Mouse (Mus musculus) c-Kit-negative CD71-positive TER-119-positive erythroid progenitor cells, embryonic 14.5 days (primary cell): Measurements from ENCODE around the gene Anapc4.

Experiments
- DNase-seq: peaks from one replicate; pipeline ENCODE4 v3.0.0-alpha.2; 2013; ENCODE audit warnings: low read depth, low spot score

Gene Anapc4

GRCm38 (mm10) chr5:52868918-52869703 is 35.3 kb downstream of the Anapc4 start:
- DNase-seq: no peak

GRCm38 (mm10) chr5:52871461-52871860 is 37.6 kb downstream of the Anapc4 start:
- DNase-seq: no peak

- DNase-seq: no peak
Measured at GRCm38 (mm10) chr5:52871986-52872385, 38.2 kb downstream of the Anapc4 start.

GRCm38 (mm10) chr5:52878847-52879246 is 45.0 kb downstream of the Anapc4 start:
- no peak for DNase-seq

GRCm38 (mm10) chr5:52879926-52880325 is 46.1 kb downstream of the Anapc4 start:
- no peak for DNase-seq

- DNase-seq: no peak
Measured at GRCm38 (mm10) chr5:52882446-52882845, 48.6 kb downstream of the Anapc4 start.

GRCm38 (mm10) chr5:52887085-52887484 is 53.3 kb downstream of the Anapc4 start:
- peak; percentile 34 for DNase-seq

- no peak for DNase-seq
Measured at GRCm38 (mm10) chr5:52889919-52890318, 56.1 kb downstream of the Anapc4 start.

GRCm38 (mm10) chr5:52891949-52892835 is 58.4 kb downstream of the Anapc4 start:
- no peak for DNase-seq

- no peak for DNase-seq
Measured at GRCm38 (mm10) chr5:52893938-52894337, 60.1 kb downstream of the Anapc4 start.

GRCm38 (mm10) chr5:52904246-52904645 is 70.4 kb downstream of the Anapc4 start:
- no peak for DNase-seq

- DNase-seq: no peak
Measured at GRCm38 (mm10) chr5:52904671-52905070, 70.9 kb downstream of the Anapc4 start.

- no peak for DNase-seq
Measured at GRCm38 (mm10) chr5:52908246-52908645, 74.4 kb downstream of the Anapc4 start.

- DNase-seq: no peak
Measured at GRCm38 (mm10) chr5:52910159-52910591, 76.4 kb downstream of the Anapc4 start.

GRCm38 (mm10) chr5:52911286-52911870 is 77.6 kb downstream of the Anapc4 start:
- no peak for DNase-seq

GRCm38 (mm10) chr5:52913711-52914110 is 79.9 kb downstream of the Anapc4 start:
- DNase-seq: no peak

- no peak for DNase-seq
Measured at GRCm38 (mm10) chr5:52916186-52916585, 82.4 kb downstream of the Anapc4 start.
